Mouse (Mus musculus): Measurements from ENCODE around the gene Gpr55. TPM values are rescaled to one million over a fixed set of nuclear protein-coding genes. Genes with fewer than 3 reads are reported as not detected.

Gpr55 gene
- polyA plus RNA-seq, 1 experiment = not detected

DNA sequence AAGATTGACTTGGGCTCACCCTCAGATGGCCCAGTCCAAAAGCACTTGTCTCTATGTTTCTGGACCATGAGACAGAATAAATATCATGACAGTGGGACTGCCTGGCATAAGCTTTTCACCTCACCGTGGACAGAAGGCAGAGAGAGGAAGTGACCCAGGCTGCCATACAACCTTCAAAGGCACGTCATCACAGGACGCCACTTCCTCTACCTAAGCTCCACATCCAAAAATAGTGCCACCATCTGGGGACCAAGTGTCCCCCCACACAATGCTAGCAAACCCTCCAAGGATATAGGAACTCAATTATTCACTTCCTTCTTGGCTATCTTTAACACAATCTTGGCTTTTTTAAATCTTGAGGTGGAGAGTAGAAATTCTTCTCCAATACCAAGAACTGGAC is 1.3 kb upstream of the Gpr55 start:
- Histone ChIP-seq H3K27me3 (replicated peaks) (peaks cover 27% of the 10 kb centered on the region), H3K36me3 (replicated peaks; ENCODE audit: low read length) (no peaks in the 10 kb centered on the region), H3K4me1 (peaks cover 48% of the 10 kb centered on the region), H3K4me3 (replicated peaks) (no peak overlapping the region), H3K9me3 (peaks cover 7% of the 10 kb centered on the region)
- TF ChIP-seq GATA1 (IDR thresholded peaks at IDR 0.05; ENCODE audit: borderline replicate concordance, low read length) (no peak), FLI1 (IDR thresholded peaks at IDR 0.05; ENCODE audit: low read length) (no peak)

DNA sequence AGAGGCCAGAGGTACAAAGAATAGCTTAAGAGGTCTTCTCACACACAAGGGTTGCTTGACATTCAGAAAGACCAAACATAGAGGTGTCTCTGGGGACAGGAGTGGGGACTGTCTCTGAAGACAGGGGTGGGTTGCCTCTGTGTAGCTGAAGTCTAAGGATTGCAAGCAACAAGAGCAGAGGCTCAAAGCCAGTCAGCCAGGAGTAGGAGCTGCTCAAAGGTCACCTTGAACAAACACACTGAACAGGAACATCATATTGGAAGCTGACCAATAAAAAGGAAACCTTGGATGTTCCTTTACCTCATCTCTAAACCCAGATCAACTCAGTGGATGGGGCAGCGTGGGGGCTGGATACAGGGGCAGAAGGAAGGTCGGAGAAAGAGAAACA is 924 bp downstream of the Gpr55 start:
- H3K4me1 ChIP-seq = peaks cover 54% of the 10 kb centered on the region
- peaks cover 35% of the 10 kb centered on the region for H3K27me3 ChIP-seq (replicated peaks)
- H3K4me3 ChIP-seq (replicated peaks) = no peak overlapping the region
- TF ChIP-seq GATA1 (IDR thresholded peaks at IDR 0.05; ENCODE audit: borderline replicate concordance, low read length) (no peak), FLI1 (IDR thresholded peaks at IDR 0.05; ENCODE audit: low read length) (no peak)
- H3K36me3 ChIP-seq (replicated peaks; ENCODE audit: low read length) = no peaks in the 10 kb centered on the region
- peaks cover 7% of the 10 kb centered on the region for H3K9me3 ChIP-seq

- Histone ChIP-seq H3K9me3 (peaks cover 4% of the 10 kb centered on the region), H3K27me3 (replicated peaks) (peaks cover 35% of the 10 kb centered on the region), H3K4me1 (peaks cover 54% of the 10 kb centered on the region), H3K4me3 (replicated peaks) (no peak overlapping the region), H3K36me3 (replicated peaks; ENCODE audit: low read length) (no peaks in the 10 kb centered on the region)
- TF ChIP-seq FLI1 (IDR thresholded peaks at IDR 0.05; ENCODE audit: low read length) (no peak), GATA1 (IDR thresholded peaks at IDR 0.05; ENCODE audit: borderline replicate concordance, low read length) (no peak)
These were observed 1.5 kb downstream of the Gpr55 start for GRCm38 (mm10) chr1:85959129-85959888.

GRCm38 (mm10) chr1:85957942-85958619 is 2.7 kb downstream of the Gpr55 start:
- no peaks in the 10 kb centered on the region for H3K36me3 ChIP-seq (replicated peaks; ENCODE audit: low read length)
- H3K27me3 ChIP-seq (replicated peaks) = peaks cover 35% of the 10 kb centered on the region
- no peak for TF ChIP-seq GATA1 (IDR thresholded peaks at IDR 0.05; ENCODE audit: borderline replicate concordance, low read length)
- no peak for TF ChIP-seq FLI1 (IDR thresholded peaks at IDR 0.05; ENCODE audit: low read length)
- H3K9me3 ChIP-seq = no peaks in the 10 kb centered on the region
- no peak overlapping the region for H3K4me3 ChIP-seq (replicated peaks)
- peaks cover 54% of the 10 kb centered on the region for H3K4me1 ChIP-seq

- no peaks in the 10 kb centered on the region for H3K36me3 ChIP-seq (replicated peaks; ENCODE audit: low read length)
- TF ChIP-seq FLI1 (IDR thresholded peaks at IDR 0.05; ENCODE audit: low read length) (no peak), GATA1 (IDR thresholded peaks at IDR 0.05; ENCODE audit: borderline replicate concordance, low read length) (no peak)
- H3K4me3 ChIP-seq (replicated peaks) = no peak overlapping the region
- H3K4me1 ChIP-seq = peaks cover 54% of the 10 kb centered on the region
- no peaks in the 10 kb centered on the region for H3K9me3 ChIP-seq
- peaks cover 35% of the 10 kb centered on the region for H3K27me3 ChIP-seq (replicated peaks)
These were observed 3.5 kb downstream of the Gpr55 start for GRCm38 (mm10) chr1:85957290-85957689.

GRCm38 (mm10) chr1:85955150-85955549 is 5.7 kb downstream of the Gpr55 start:
- Histone ChIP-seq H3K4me3 (replicated peaks) (no peak overlapping the region), H3K4me1 (peaks cover 35% of the 10 kb centered on the region), H3K27me3 (replicated peaks) (peaks cover 32% of the 10 kb centered on the region), H3K9me3 (no peaks in the 10 kb centered on the region), H3K36me3 (replicated peaks; ENCODE audit: low read length) (no peaks in the 10 kb centered on the region)
- TF ChIP-seq GATA1 (IDR thresholded peaks at IDR 0.05; ENCODE audit: borderline replicate concordance, low read length) (no peak), FLI1 (IDR thresholded peaks at IDR 0.05; ENCODE audit: low read length) (no peak)

- Histone ChIP-seq H3K36me3 (replicated peaks; ENCODE audit: low read length) (no peaks in the 10 kb centered on the region), H3K4me3 (replicated peaks) (no peak overlapping the region), H3K9me3 (peaks cover 28% of the 10 kb centered on the region), H3K27me3 (replicated peaks) (no peaks in the 10 kb centered on the region), H3K4me1 (peaks cover 9% of the 10 kb centered on the region; the same call in 1 of the 2 replicates)
- no peak for TF ChIP-seq FLI1 (IDR thresholded peaks at IDR 0.05; ENCODE audit: low read length)
These were observed 11.6 kb downstream of the Gpr55 start for GRCm38 (mm10) chr1:85949085-85949684.

GRCm38 (mm10) chr1:85942318-85942717 is 18.5 kb downstream of the Gpr55 start:
- TF ChIP-seq GATA1 (IDR thresholded peaks at IDR 0.05; ENCODE audit: borderline replicate concordance, low read length) = no peak
- TF ChIP-seq FLI1 (IDR thresholded peaks at IDR 0.05; ENCODE audit: low read length) = no peak
- H3K36me3 ChIP-seq (replicated peaks; ENCODE audit: low read length) = no peaks in the 10 kb centered on the region
- H3K9me3 ChIP-seq = peaks cover 21% of the 10 kb centered on the region
- no peak overlapping the region for H3K4me3 ChIP-seq (replicated peaks)
- peaks cover 15% of the 10 kb centered on the region for H3K4me1 ChIP-seq
- peaks cover 39% of the 10 kb centered on the region for H3K27me3 ChIP-seq (replicated peaks)

DNA sequence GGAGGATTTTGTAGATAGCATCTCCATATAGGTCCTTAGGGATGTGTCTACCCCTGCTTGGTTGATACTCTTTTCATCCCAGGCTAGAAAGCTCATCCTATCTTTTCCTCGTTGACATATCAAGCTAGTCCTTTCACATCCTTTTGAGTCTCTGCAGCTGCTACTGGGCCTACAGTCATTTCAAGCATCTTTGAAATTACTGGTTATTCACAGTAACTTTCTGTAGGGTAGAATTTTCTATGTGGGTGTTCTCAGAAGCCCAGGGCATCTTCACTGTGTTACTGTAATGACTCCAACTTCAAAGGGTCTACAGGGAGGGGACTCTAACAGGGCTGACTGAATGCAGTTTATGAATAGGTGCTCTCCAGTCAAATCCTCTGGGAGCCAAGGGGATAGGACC is 23.5 kb downstream of the Gpr55 start:
- peaks cover 72% of the 10 kb centered on the region for H3K27me3 ChIP-seq (replicated peaks)
- peaks cover 26% of the 10 kb centered on the region for H3K4me1 ChIP-seq
- H3K36me3 ChIP-seq (replicated peaks; ENCODE audit: low read length) = no peaks in the 10 kb centered on the region
- no peak overlapping the region for H3K4me3 ChIP-seq (replicated peaks)
- TF ChIP-seq FLI1 (IDR thresholded peaks at IDR 0.05; ENCODE audit: low read length) (no peak), GATA1 (IDR thresholded peaks at IDR 0.05; ENCODE audit: borderline replicate concordance, low read length) (no peak)
- H3K9me3 ChIP-seq = no peaks in the 10 kb centered on the region

- peaks cover 25% of the 10 kb centered on the region for H3K4me1 ChIP-seq
- TF ChIP-seq GATA1 (IDR thresholded peaks at IDR 0.05; ENCODE audit: borderline replicate concordance, low read length) (no peak), FLI1 (IDR thresholded peaks at IDR 0.05; ENCODE audit: low read length) (no peak)
- no peaks in the 10 kb centered on the region for H3K36me3 ChIP-seq (replicated peaks; ENCODE audit: low read length)
- H3K9me3 ChIP-seq = no peaks in the 10 kb centered on the region
- peaks cover 73% of the 10 kb centered on the region for H3K27me3 ChIP-seq (replicated peaks)
- H3K4me3 ChIP-seq (replicated peaks) = no peak overlapping the region
These were observed 24.5 kb downstream of the Gpr55 start for GRCm38 (mm10) chr1:85936265-85936664.
